Mouse (Mus musculus) lung, postnatal 10 days (tissue): ENCODE data around the gene Sipa1l3.

Experiments
- DNase-seq: peaks from one replicate; pipeline ENCODE4 v3.0.0; 2021

Gene Sipa1l3

GRCm38 (mm10) chr7:29327087-29327486 lies 191.4 kb downstream of the Sipa1l3 start:
- DNase-seq: no peak

- no peak for DNase-seq
These were observed 198.8 kb downstream of the Sipa1l3 start for GRCm38 (mm10) chr7:29319337-29320307.

- DNase-seq: peak; percentile 90
These were observed 200.1 kb downstream of the Sipa1l3 start for GRCm38 (mm10) chr7:29318115-29318911.

GRCm38 (mm10) chr7:29317558-29317957 lies 200.9 kb downstream of the Sipa1l3 start:
- DNase-seq: peak; percentile 86

- DNase-seq: peak; percentile 77
These were observed 201.5 kb downstream of the Sipa1l3 start for GRCm38 (mm10) chr7:29316976-29317375.

GRCm38 (mm10) chr7:29316137-29316734 lies 202.2 kb downstream of the Sipa1l3 start:
- DNase-seq: peak; percentile 31

GRCm38 (mm10) chr7:29314844-29315628 lies 203.4 kb downstream of the Sipa1l3 start:
- peak; percentile 67 for DNase-seq

GRCm38 (mm10) chr7:29313572-29314261 lies 204.7 kb downstream of the Sipa1l3 start:
- DNase-seq: no peak

- DNase-seq: no peak
These were observed 205.4 kb downstream of the Sipa1l3 start for GRCm38 (mm10) chr7:29313051-29313450.

- no peak for DNase-seq
These were observed 208.7 kb downstream of the Sipa1l3 start for GRCm38 (mm10) chr7:29309749-29310148.

- peak; percentile 65 for DNase-seq
These were observed 209.2 kb downstream of the Sipa1l3 start for GRCm38 (mm10) chr7:29309221-29309721.

- DNase-seq: peak; percentile 95
These were observed 210.9 kb downstream of the Sipa1l3 start for GRCm38 (mm10) chr7:29307350-29308104.

GRCm38 (mm10) chr7:29306619-29307018 lies 211.8 kb downstream of the Sipa1l3 start:
- peak; percentile 63 for DNase-seq

- no peak for DNase-seq
These were observed 212.3 kb downstream of the Sipa1l3 start for GRCm38 (mm10) chr7:29306108-29306507.

GRCm38 (mm10) chr7:29305263-29305988 lies 213.0 kb downstream of the Sipa1l3 start:
- no peak for DNase-seq

- DNase-seq: no peak
These were observed 213.8 kb downstream of the Sipa1l3 start for GRCm38 (mm10) chr7:29304463-29305262.

- DNase-seq: peak; percentile 91
These were observed 214.5 kb downstream of the Sipa1l3 start, which contains the start of gene Dpf1 for GRCm38 (mm10) chr7:29303738-29304462. Dpf1 (plus strand) TSS chr7:29303951.

GRCm38 (mm10) chr7:29302641-29303040 lies 215.8 kb downstream of the Sipa1l3 start:
- DNase-seq: no peak
